Comparison of ENCODE assay signal across 8 mouse cellular contexts in genomic region chr1:51719897-51720673, GRCm38 (mm10).
DNase-seq lines count a peak whose midpoint lies in the region; ATAC-seq and TF ChIP-seq lines count a peak whose summit lies in the region.

No protein-coding gene starts in this region.

- H3K27me3 ChIP-seq in stomach, postnatal 0 days (ENCODE audit: control insufficient read depth, insufficient read depth, low read length), result no peaks in the 10 kb centered on the region

- H3K4me1 ChIP-seq in stomach, postnatal 0 days (replicated peaks; ENCODE audit: control insufficient read depth, insufficient read depth), result no peaks in the 10 kb centered on the region

- peak; percentile 24; the same call in 1 of the 2 replicates for ATAC-seq in stomach, postnatal 0 days (ENCODE audit: low FRiP score, low TSS enrichment)

- TF ChIP-seq CTCF in stomach, postnatal 0 days (IDR thresholded peaks at IDR 0.05; ENCODE audit: low read depth), result no peak

- 45% methylated on average over 9 of the region's 9 CpGs for WGBS in stomach, postnatal 0 days

- DNase-seq in cerebellum, postnatal 25 days, result peak; percentile 17 to 55
- DNase-seq in cerebellum, adult 11-12 months, result no peak
- DNase-seq in right cerebral cortex, adult 18-20 months, result peak; percentile 51
- DNase-seq in right cerebral cortex, postnatal 4 days, result no peak
- peak; percentile 13 to 14 for DNase-seq in layer of hippocampus, postnatal 36 days
- DNase-seq in stomach, postnatal 0 days (ENCODE audit: low spot score), result peak; percentile 20
- no peak for DNase-seq in c-Kit-positive CD71-positive TER-119-positive erythroid progenitor cells, embryonic 14.5 days (ENCODE audit: low spot score)
- DNase-seq in cerebellum, postnatal 4 days (ENCODE audit: low spot score in 2 of 2), result no peak

- H3K36me3 ChIP-seq in stomach, postnatal 0 days (ENCODE audit: control insufficient read depth, insufficient read depth, low read length), result no peaks in the 10 kb centered on the region

- H3K9ac ChIP-seq in stomach, postnatal 0 days (ENCODE audit: low read length), result no peak overlapping the region

- no peak overlapping the region for H3K4me2 ChIP-seq in stomach, postnatal 0 days (replicated peaks; ENCODE audit: low read depth)

- no peak overlapping the region for H3K4me3 ChIP-seq in stomach, postnatal 0 days (ENCODE audit: low read depth, low read length)

- H3K9me3 ChIP-seq in stomach, postnatal 0 days (ENCODE audit: control insufficient read depth, low read length), result no peaks in the 10 kb centered on the region

- TF ChIP-seq EP300 in stomach, postnatal 0 days (optimal IDR thresholded peaks at IDR 0.05), result no peak

- no peak overlapping the region for H3K27ac ChIP-seq in stomach, postnatal 0 days (replicated peaks)

Comparison
In these comparisons a context has a peak if more than half of its experiments do, and no peak if none do; other contexts are left out.
1. DNase-seq: peak in cerebellum, postnatal 25 days (2 of 2), right cerebral cortex, adult 18-20 months (single experiment), layer of hippocampus, postnatal 36 days (2 of 2) and stomach, postnatal 0 days (single experiment); none in cerebellum, adult 11-12 months (single experiment), right cerebral cortex, postnatal 4 days (single experiment), c-Kit-positive CD71-positive TER-119-positive erythroid progenitor cells, embryonic 14.5 days (single experiment) and cerebellum, postnatal 4 days (0 of 2).